In the genomic region with DNA sequence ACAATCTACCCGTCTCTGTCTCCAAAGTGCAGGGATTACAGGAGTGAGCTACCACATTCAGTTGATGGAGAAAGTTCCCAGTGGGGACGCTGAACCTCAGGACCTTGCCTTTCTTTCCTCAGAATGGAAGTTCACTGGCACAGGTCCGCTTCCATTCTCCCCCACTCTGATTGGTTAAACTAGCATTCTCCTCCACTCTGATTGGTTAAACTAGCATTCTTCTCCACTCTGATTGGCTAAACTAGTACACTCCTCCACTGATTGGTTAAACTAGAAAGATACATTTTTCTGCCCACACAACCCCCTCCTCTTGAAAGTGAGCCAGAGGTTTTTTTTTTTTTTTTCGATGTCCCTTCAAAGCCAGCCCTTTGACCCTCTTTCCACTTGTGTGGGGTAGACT, we compare ENCODE assay signal across 18 mouse cellular contexts.
"Had no signal": no experiment of that assay in that cellular context is flagged by ENCODE, and none has a peak within 500 bp of the region (broad histone marks: within the 10 kb centered on the region; RNA-seq: fewer than 3 reads in every experiment).

No protein-coding gene starts in this region.

- H3K36me3 ChIP-seq: liver, embryonic 15.5 days; lung, embryonic 15.5 days; midbrain, embryonic 10.5 days; midbrain, embryonic 12.5 days; neural tube, embryonic 12.5 days; stomach, embryonic 15.5 days had no signal

- H3K9me3 ChIP-seq: liver, embryonic 15.5 days; lung, embryonic 15.5 days; midbrain, embryonic 10.5 days; midbrain, embryonic 12.5 days; neural tube, embryonic 12.5 days; stomach, embryonic 15.5 days had no signal

- H3K4me2 ChIP-seq: liver, embryonic 15.5 days; lung, embryonic 15.5 days; midbrain, embryonic 12.5 days; neural tube, embryonic 12.5 days; stomach, embryonic 15.5 days had no signal

- H3K27me3 ChIP-seq: liver, embryonic 15.5 days; lung, embryonic 15.5 days; stomach, embryonic 15.5 days had no signal

- H3K4me3 ChIP-seq: liver, embryonic 15.5 days; lung, embryonic 15.5 days; midbrain, embryonic 10.5 days; midbrain, embryonic 12.5 days; neural tube, embryonic 12.5 days; stomach, embryonic 15.5 days had no signal

- ATAC-seq: liver, postnatal 0 days; lung, postnatal 0 days; midbrain, embryonic 16.5 days had no signal

- DNase-seq: liver, postnatal 0 days; lung, adult 2 months; lung, postnatal 14 days; lung, postnatal 4 days; midbrain, embryonic 14.5 days; right cerebral cortex, postnatal 14 days; thymus, adult 18-20 months; thymus, postnatal 14 days; thymus, postnatal 36 days had no signal

- H3K9ac ChIP-seq: liver, embryonic 15.5 days; liver, postnatal 0 days; lung, embryonic 15.5 days; midbrain, embryonic 12.5 days; neural tube, embryonic 12.5 days; stomach, embryonic 15.5 days had no signal

- H3K27ac ChIP-seq: liver, embryonic 15.5 days; lung, embryonic 15.5 days; midbrain, embryonic 12.5 days; neural tube, embryonic 12.5 days; stomach, embryonic 15.5 days; stomach, postnatal 0 days had no signal
